14 mouse cellular contexts compared by ENCODE assay signal in genomic region chr19:35143131-35143530, GRCm38 (mm10).
"Had no signal": no experiment of that assay in that cellular context is flagged by ENCODE, and none has a peak within 500 bp of the region (broad histone marks: within the 10 kb centered on the region; RNA-seq: fewer than 3 reads in every experiment).

No protein-coding gene starts in this region.

- H3K4me2 ChIP-seq: limb, embryonic 13.5 days; liver, embryonic 11.5 days; liver, embryonic 15.5 days; lung, embryonic 15.5 days; midbrain, embryonic 12.5 days had no signal

- H3K27ac ChIP-seq: limb, embryonic 13.5 days; liver, embryonic 15.5 days; lung, embryonic 15.5 days; midbrain, embryonic 12.5 days; stomach, postnatal 0 days had no signal

- ATAC-seq: midbrain, embryonic 16.5 days had no signal

- H3K36me3 ChIP-seq: limb, embryonic 13.5 days; liver, embryonic 15.5 days; lung, embryonic 15.5 days; midbrain, embryonic 12.5 days had no signal

- H3K9me3 ChIP-seq: limb, embryonic 13.5 days; liver, embryonic 15.5 days; lung, embryonic 15.5 days; midbrain, embryonic 12.5 days had no signal

- DNase-seq: kidney, adult 9 months; kidney, postnatal 10 days; kidney, postnatal 4 days; left cerebral cortex, postnatal 4 days; right cerebral cortex, postnatal 14 days; thymus, adult 18-20 months; thymus, postnatal 14 days had no signal

- H3K4me1 ChIP-seq: limb, embryonic 13.5 days; liver, embryonic 15.5 days; lung, embryonic 15.5 days; midbrain, embryonic 12.5 days had no signal

- H3K4me3 ChIP-seq: limb, embryonic 13.5 days; liver, embryonic 15.5 days; lung, embryonic 15.5 days; midbrain, embryonic 12.5 days had no signal

- H3K27me3 ChIP-seq: limb, embryonic 13.5 days; liver, embryonic 15.5 days; lung, embryonic 15.5 days; midbrain, embryonic 12.5 days had no signal

- H3K9ac ChIP-seq: limb, embryonic 13.5 days; liver, embryonic 15.5 days; lung, embryonic 15.5 days; midbrain, embryonic 12.5 days had no signal
